Mouse (Mus musculus) embryonic facial prominence, embryonic 12.5 days (tissue): ENCODE measurements around the gene Tmem208. TPM values are rescaled to one million over a fixed set of nuclear protein-coding genes. Genes with fewer than 3 reads are reported as not detected.

Source experiments
- ATAC-seq: fragments of 200-750 bp; cut with Nextera tagmentation; 2 replicates; pipeline ENCODE4 v1.8.0; 2017; ENCODE audit not compliant: insufficient number of reproducible peaks, insufficient read depth, low FRiP score, low TSS enrichment
- H3K27ac ChIP-seq: fragments of 300-500 bp; sonication (generic); 2 replicates; pipeline ENCODE4 v1.5.1; 2016; ENCODE audit warnings: mild to moderate bottlenecking
- H3K27me3 ChIP-seq: fragments of 300-500 bp; sonication (generic); 2 replicates; pipeline ENCODE4 v1.6.1; 2016; ENCODE audit warnings: mild to moderate bottlenecking, moderate library complexity
- H3K36me3 ChIP-seq: fragments of 300-500 bp; sonication (generic); 2 replicates; pipeline ENCODE4 v1.6.1; 2016; ENCODE audit warnings: mild to moderate bottlenecking
- H3K4me1 ChIP-seq: fragments of 300-500 bp; sonication (generic); 2 replicates; pipeline ENCODE4 v1.6.1; 2016
- H3K4me2 ChIP-seq: fragments of 300-500 bp; sonication (generic); replicated peaks from 2 replicates; pipeline ENCODE4 v1.6.1; 2016; ENCODE audit warnings: mild to moderate bottlenecking, moderate library complexity
- H3K4me3 ChIP-seq: fragments of 300-500 bp; sonication (generic); 2 replicates; pipeline ENCODE4 v1.5.1; 2016; ENCODE audit warnings: mild to moderate bottlenecking
- H3K9ac ChIP-seq: fragments of 300-500 bp; sonication (generic); 2 replicates; pipeline ENCODE4 v1.6.1; 2016; ENCODE audit warnings: mild to moderate bottlenecking, moderate library complexity
- H3K9me3 ChIP-seq: fragments of 300-500 bp; sonication (generic); 2 replicates; pipeline ENCODE4 v1.6.1; 2016; ENCODE audit warnings: mild to moderate bottlenecking, moderate library complexity
- whole genome bisulfite sequencing: fragments of 180-500 bp; shearing (Covaris S2); methylation state at CpG from one replicate; pipeline ENCODE4 v1.1.7; 2016; 5-methylcytosine and 5-hydroxymethylcytosine counted together
- polyA plus RNA-seq: library from polyadenylated mRNA; unstranded; fragments of >200 nt; fragmentation: Nextera tagmentation; extraction: Ambion mirVana; gene quantifications from 2 replicates; pipeline ENCODE4 v1.2.1, GENCODE M21; 2016

Tmem208 gene
- polyA plus RNA-seq, 1 experiment from 2014 or later, result 103 TPM

- Histone ChIP-seq H3K27ac (peak within 1 kb of the TSS; percentile 82), H3K9me3 (no peaks in the 10 kb centered on the region), H3K9ac (peak within 1 kb of the TSS; percentile 78), H3K36me3 (peaks cover under 1% of the 10 kb centered on the region; the same call in 1 of the 2 replicates), H3K4me1 (peaks cover 38% of the 10 kb centered on the region), H3K4me2 (peak within 1 kb of the TSS; percentile 90), H3K27me3 (no peaks in the 10 kb centered on the region), H3K4me3 (peak within 1 kb of the TSS; percentile 75)
- under 1% methylated on average over 34 of the region's 34 CpGs for WGBS
- peak; percentile 16; the same call in 1 of the 2 replicates for ATAC-seq
Measured at GRCm38 (mm10) chr8:105348450-105349095, 22.4 kb downstream of the Tmem208 start, which contains the start of gene Slc9a5. Gene Slc9a5 (plus strand): TSS chr8:105348843.

- Histone ChIP-seq H3K4me1 (peaks cover 38% of the 10 kb centered on the region), H3K9ac (peak overlapping the region; percentile 78), H3K27ac (peak overlapping the region; percentile 74), H3K4me2 (peak overlapping the region; percentile 90), H3K4me3 (peak overlapping the region; percentile 75), H3K27me3 (no peaks in the 10 kb centered on the region), H3K36me3 (peaks cover 4% of the 10 kb centered on the region; the same call in 1 of the 2 replicates), H3K9me3 (no peaks in the 10 kb centered on the region)
- no peak for ATAC-seq
- 2% methylated on average over 31 of the region's 48 CpGs for WGBS
Measured at GRCm38 (mm10) chr8:105349096-105349771, 23.1 kb downstream of the Tmem208 start.

GRCm38 (mm10) chr8:105350186-105350585 lies 24.0 kb downstream of the Tmem208 start:
- 39% methylated on average over 7 of the region's 7 CpGs for WGBS
- no peaks in the 10 kb centered on the region for H3K9me3 ChIP-seq
- H3K27me3 ChIP-seq, result no peaks in the 10 kb centered on the region
- H3K4me3 ChIP-seq, result peak overlapping the region; percentile 75
- H3K27ac ChIP-seq, result no peak overlapping the region
- H3K9ac ChIP-seq, result no peak overlapping the region; the same call in 1 of the 2 replicates
- ATAC-seq, result no peak
- H3K4me2 ChIP-seq, result peak overlapping the region; percentile 90
- H3K36me3 ChIP-seq, result peaks cover 4% of the 10 kb centered on the region; the same call in 1 of the 2 replicates
- H3K4me1 ChIP-seq, result peaks cover 36% of the 10 kb centered on the region

GRCm38 (mm10) chr8:105353583-105354135 lies 27.5 kb downstream of the Tmem208 start:
- no peak overlapping the region for H3K9ac ChIP-seq
- peaks cover 10% of the 10 kb centered on the region; the same call in 1 of the 2 replicates for H3K36me3 ChIP-seq
- 79% methylated on average over 8 of the region's 8 CpGs for WGBS
- no peaks in the 10 kb centered on the region for H3K27me3 ChIP-seq
- H3K4me1 ChIP-seq, result peaks cover 20% of the 10 kb centered on the region
- no peak for ATAC-seq
- no peak overlapping the region for H3K27ac ChIP-seq
- no peaks in the 10 kb centered on the region for H3K9me3 ChIP-seq
- H3K4me3 ChIP-seq, result no peak overlapping the region
- H3K4me2 ChIP-seq, result no peak overlapping the region

GRCm38 (mm10) chr8:105354549-105354948 lies 28.4 kb downstream of the Tmem208 start:
- Histone ChIP-seq H3K27me3 (no peaks in the 10 kb centered on the region), H3K4me1 (peaks cover 17% of the 10 kb centered on the region), H3K4me3 (no peak overlapping the region), H3K36me3 (peaks cover 13% of the 10 kb centered on the region; the same call in 1 of the 2 replicates), H3K4me2 (no peak overlapping the region), H3K9ac (no peak overlapping the region), H3K9me3 (no peaks in the 10 kb centered on the region), H3K27ac (no peak overlapping the region)
- WGBS, result 83% methylated on average over 4 of the region's 4 CpGs
- no peak for ATAC-seq

- no peak overlapping the region for H3K4me3 ChIP-seq
- H3K36me3 ChIP-seq, result peaks cover 13% of the 10 kb centered on the region; the same call in 1 of the 2 replicates
- peaks cover 12% of the 10 kb centered on the region for H3K4me1 ChIP-seq
- ATAC-seq, result no peak
- H3K9me3 ChIP-seq, result no peaks in the 10 kb centered on the region
- no peak overlapping the region for H3K4me2 ChIP-seq
- 56% methylated on average over 26 of the region's 26 CpGs for WGBS
- H3K9ac ChIP-seq, result no peak overlapping the region
- H3K27ac ChIP-seq, result no peak overlapping the region
- no peaks in the 10 kb centered on the region for H3K27me3 ChIP-seq
Measured at GRCm38 (mm10) chr8:105355179-105356024, 29.2 kb downstream of the Tmem208 start.

- Histone ChIP-seq H3K9me3 (no peaks in the 10 kb centered on the region), H3K27me3 (no peaks in the 10 kb centered on the region), H3K9ac (no peak overlapping the region), H3K27ac (no peak overlapping the region), H3K4me3 (no peak overlapping the region), H3K4me1 (0 out of 2 replicates have a peak, but pooled peaks cover 3% of the 10 kb centered on the region), H3K4me2 (no peak overlapping the region), H3K36me3 (peaks cover 13% of the 10 kb centered on the region; the same call in 1 of the 2 replicates)
- 82% methylated on average over 14 of the region's 14 CpGs for WGBS
- ATAC-seq, result no peak
Measured at GRCm38 (mm10) chr8:105356681-105357080, 30.5 kb downstream of the Tmem208 start.

- Histone ChIP-seq H3K27me3 (no peaks in the 10 kb centered on the region), H3K4me3 (no peak overlapping the region), H3K4me2 (no peak overlapping the region), H3K36me3 (peaks cover 18% of the 10 kb centered on the region), H3K9me3 (no peaks in the 10 kb centered on the region), H3K9ac (0 out of 2 replicates have a peak overlapping the region, but pooled peaks have one; percentile 24), H3K4me1 (0 out of 2 replicates have a peak, but pooled peaks cover 3% of the 10 kb centered on the region), H3K27ac (no peak overlapping the region)
- ATAC-seq, result no peak
- WGBS, result 70% methylated on average over 15 of the region's 15 CpGs
Measured at GRCm38 (mm10) chr8:105359208-105359607, 33.1 kb downstream of the Tmem208 start.

- Histone ChIP-seq H3K4me3 (no peak overlapping the region), H3K4me1 (0 out of 2 replicates have a peak, but pooled peaks cover 3% of the 10 kb centered on the region), H3K4me2 (no peak overlapping the region), H3K9ac (0 out of 2 replicates have a peak overlapping the region, but pooled peaks have one; percentile 24), H3K9me3 (no peaks in the 10 kb centered on the region), H3K27me3 (no peaks in the 10 kb centered on the region), H3K36me3 (peaks cover 23% of the 10 kb centered on the region), H3K27ac (no peak overlapping the region)
- WGBS, result 54% methylated on average over 4 of the region's 4 CpGs
- ATAC-seq, result no peak
Measured at GRCm38 (mm10) chr8:105359646-105360045, 33.5 kb downstream of the Tmem208 start.

GRCm38 (mm10) chr8:105361751-105362702 lies 35.9 kb downstream of the Tmem208 start:
- WGBS, result 74% methylated on average over 12 of the region's 12 CpGs
- Histone ChIP-seq H3K4me2 (no peak overlapping the region), H3K9me3 (no peaks in the 10 kb centered on the region), H3K4me3 (no peak overlapping the region), H3K9ac (no peak overlapping the region), H3K36me3 (peaks cover 30% of the 10 kb centered on the region), H3K27me3 (no peaks in the 10 kb centered on the region), H3K27ac (no peak overlapping the region), H3K4me1 (no peaks in the 10 kb centered on the region)
- no peak for ATAC-seq
